Mouse (Mus musculus) CH12.LX (cell line): ENCODE results near the gene Otud7b. TPM values are rescaled to one million over a fixed set of nuclear protein-coding genes. Genes with fewer than 3 reads are reported as not detected.

Experiments
- DNase-seq: peaks from one replicate; pipeline ENCODE4 v3.0.0-alpha.2; 2013; ENCODE audit errors: extremely low read depth
- H3K27ac ChIP-seq: 2 replicates; pipeline ENCODE4 v1.5.1; 2012; ENCODE audit warnings: low read depth, mild to moderate bottlenecking, control low read depth, moderate library complexity; ENCODE audit not compliant: insufficient read depth
- H3K27me3 ChIP-seq: replicated peaks from 2 replicates; pipeline ENCODE3; 2012; ENCODE audit warnings: inconsistent platforms
- H3K36me3 ChIP-seq, 2 experiments: replicated peaks in 1 of 2; 2 replicates each; pipeline versions ENCODE3 to v1.6.1; 2012; ENCODE audit warnings: inconsistent platforms in 1 of 2, low read length in 1 of 2, mild to moderate bottlenecking in 1 of 2, mixed read lengths in 1 of 2, moderate library complexity in 1 of 2; ENCODE audit not compliant: control insufficient read depth in 1 of 2, insufficient read depth in 1 of 2
- H3K4me1 ChIP-seq, 2 experiments: 2 replicates each; pipeline ENCODE4 v1.6.1; 2012; ENCODE audit warnings: inconsistent platforms in 1 of 2, moderate library complexity in 1 of 2; ENCODE audit not compliant: insufficient read depth in 2 of 2, control insufficient read depth in 1 of 2
- H3K4me2 ChIP-seq: 2 replicates; pipeline ENCODE4 v1.6.1; 2012; ENCODE audit warnings: low read depth, mild to moderate bottlenecking, control low read depth; ENCODE audit not compliant: poor library complexity, insufficient read depth, severe bottlenecking
- H3K4me3 ChIP-seq, 3 experiments: fragments of 150-350 bp in 1 of 3; sonication (generic) in 1 of 3; replicated peaks in 1 of 3; 2 replicates each; pipeline versions ENCODE3 to v1.5.1; 2011 to 2012; ENCODE audit warnings: low read depth in 2 of 3, low read length in 2 of 3, mild to moderate bottlenecking in 2 of 3, moderate library complexity in 2 of 3, control low read depth in 1 of 3, improper control_type of control experiment in 1 of 3, inconsistent platforms in 1 of 3, mixed read lengths in 1 of 3; ENCODE audit not compliant: poor library complexity in 1 of 3
- H3K79me2 ChIP-seq: replicated peaks from 2 replicates; pipeline ENCODE4 v1.6.1; 2012; ENCODE audit warnings: mild to moderate bottlenecking, moderate library complexity; ENCODE audit not compliant: control insufficient read depth, poor library complexity, insufficient read depth, severe bottlenecking; ENCODE audit errors: extremely low read depth
- H3K9ac ChIP-seq: 2 replicates; pipeline ENCODE4 v1.6.1; 2012; ENCODE audit warnings: low read depth, mild to moderate bottlenecking, control low read depth, moderate library complexity; ENCODE audit not compliant: insufficient read depth
- H3K9me3 ChIP-seq: replicated peaks from 2 replicates; pipeline ENCODE3; 2012; ENCODE audit warnings: low read length, inconsistent platforms, mixed read lengths
- BHLHE40 ChIP-seq: IDR thresholded peaks from 2 replicates; pipeline ENCODE4 v1.6.1; 2011; ENCODE audit warnings: mild to moderate bottlenecking, low read depth, low read length, improper control_type of control experiment
- CTCF ChIP-seq, 2 experiments: IDR thresholded peaks in 1 of 2; conservative IDR thresholded peaks in 1 of 2; 2 replicates each; pipeline ENCODE4 v1.5.1; 2011 to 2012; ENCODE audit warnings: low read depth in 2 of 2, low read length in 2 of 2, improper control_type of control experiment in 1 of 2, inconsistent platforms in 1 of 2, mild to moderate bottlenecking in 1 of 2, moderate library complexity in 1 of 2
- E2F4 ChIP-seq: IDR thresholded peaks from 2 replicates; pipeline ENCODE4 v1.6.1; 2011; ENCODE audit warnings: low read depth, low read length, improper control_type of control experiment; ENCODE audit not compliant: insufficient replicate concordance
- IRF4 ChIP-seq: IDR thresholded peaks from 2 replicates; pipeline ENCODE4 v1.6.1; 2014; ENCODE audit warnings: low read depth, mild to moderate bottlenecking, inconsistent platforms, low read length, improper control_type of control experiment
- JUN ChIP-seq: IDR thresholded peaks from 2 replicates; pipeline ENCODE4 v1.6.1; 2011; ENCODE audit warnings: low read depth, mild to moderate bottlenecking, low read length, improper control_type of control experiment, moderate library complexity; ENCODE audit not compliant: insufficient read depth
- JUND ChIP-seq: conservative IDR thresholded peaks from 2 replicates; pipeline ENCODE4 v1.6.1; 2011; ENCODE audit warnings: low read depth, low read length, improper control_type of control experiment
- KAT2A ChIP-seq: IDR thresholded peaks from 2 replicates; pipeline ENCODE4 v1.6.1; 2012; ENCODE audit warnings: low read length, improper control_type of control experiment, inconsistent platforms; ENCODE audit not compliant: insufficient replicate concordance
- MAFK ChIP-seq: IDR thresholded peaks from 2 replicates; pipeline ENCODE4 v1.6.1; 2011; ENCODE audit warnings: low read length, improper control_type of control experiment; ENCODE audit not compliant: insufficient replicate concordance
- MAX ChIP-seq: IDR thresholded peaks from 2 replicates; pipeline ENCODE4 v1.6.1; 2011; ENCODE audit warnings: low read length, improper control_type of control experiment
- MAZ ChIP-seq: IDR thresholded peaks from 2 replicates; pipeline ENCODE4 v1.6.1; 2012; ENCODE audit warnings: low read depth, mild to moderate bottlenecking, inconsistent platforms, low read length, improper control_type of control experiment, moderate library complexity
- MXI1 ChIP-seq: IDR thresholded peaks from 2 replicates; pipeline ENCODE4 v1.6.1; 2011; ENCODE audit warnings: mild to moderate bottlenecking, low read depth, low read length, improper control_type of control experiment
- MYC ChIP-seq: IDR thresholded peaks from 2 replicates; pipeline ENCODE4 v1.6.1; 2011; ENCODE audit warnings: low read depth, mild to moderate bottlenecking, improper control_type of control experiment, low read length
- NELFE ChIP-seq: IDR thresholded peaks from 2 replicates; pipeline ENCODE4 v1.6.1; 2011; ENCODE audit warnings: low read depth, low read length, improper control_type of control experiment
- POLR2A ChIP-seq: IDR thresholded peaks from 2 replicates; pipeline ENCODE4 v1.6.1; 2011; ENCODE audit warnings: low read depth, mild to moderate bottlenecking, improper control_type of control experiment, low read length
- RAD21 ChIP-seq: IDR thresholded peaks from 2 replicates; pipeline ENCODE4 v1.6.1; 2011; ENCODE audit warnings: low read depth, mild to moderate bottlenecking, low read length, improper control_type of control experiment, moderate library complexity
- TBP ChIP-seq: conservative IDR thresholded peaks from 2 replicates; pipeline ENCODE4 v1.6.1; 2011; ENCODE audit warnings: low read depth, low read length, improper control_type of control experiment
- USF1 ChIP-seq: IDR thresholded peaks from 2 replicates; pipeline ENCODE4 v1.6.1; 2014; ENCODE audit warnings: low read depth, mild to moderate bottlenecking, inconsistent platforms, low read length, improper control_type of control experiment
- ZNF384 ChIP-seq: IDR thresholded peaks from 2 replicates; pipeline ENCODE4 v1.6.1; 2012; ENCODE audit warnings: low read depth, low read length, improper control_type of control experiment, inconsistent platforms
- dilution Hi-C: fragments of 300-500 bp; cut with MboI; formaldehyde crosslinking; loops from 2 replicates; pipeline ENCODE4 v1.14.3; 2020; ENCODE audit warnings: low sequenced_read_pairs; ENCODE audit not compliant: extremely low pct_unique_long_range_greater_than_20kb, extremely low pct_ligation_motif_present
- in situ Hi-C: fragments of 300-500 bp; cut with MboI; formaldehyde crosslinking; loops from 3 replicates; pipeline ENCODE4 v1.14.3; 2019; ENCODE audit warnings: low sequenced_read_pairs, low pct_ligation_motif_present, low pct_unique_long_range_greater_than_20kb, mixed read lengths
- polyA plus RNA-seq: library from polyadenylated mRNA; unstranded; fragments of >175 nt; gene quantifications from 2 replicates; pipeline ENCODE4 v1.2.1, GENCODE M21; 2012; ENCODE audit warnings: low read depth; ENCODE audit not compliant: insufficient read length
- total RNA-seq, 2 experiments: library from RNA; depleted of rRNA; stranded (reverse); fragments of 300-350 nt in 1 of 2; fragments of >200 nt in 1 of 2; gene quantifications; 2 replicates each; pipeline ENCODE4 v1.2.3; 2012 to 2014

Gene Otud7b
- total and polyA plus RNA-seq, 3 experiments, result 12.3 to 17.7 (median 14.9) TPM

DNA sequence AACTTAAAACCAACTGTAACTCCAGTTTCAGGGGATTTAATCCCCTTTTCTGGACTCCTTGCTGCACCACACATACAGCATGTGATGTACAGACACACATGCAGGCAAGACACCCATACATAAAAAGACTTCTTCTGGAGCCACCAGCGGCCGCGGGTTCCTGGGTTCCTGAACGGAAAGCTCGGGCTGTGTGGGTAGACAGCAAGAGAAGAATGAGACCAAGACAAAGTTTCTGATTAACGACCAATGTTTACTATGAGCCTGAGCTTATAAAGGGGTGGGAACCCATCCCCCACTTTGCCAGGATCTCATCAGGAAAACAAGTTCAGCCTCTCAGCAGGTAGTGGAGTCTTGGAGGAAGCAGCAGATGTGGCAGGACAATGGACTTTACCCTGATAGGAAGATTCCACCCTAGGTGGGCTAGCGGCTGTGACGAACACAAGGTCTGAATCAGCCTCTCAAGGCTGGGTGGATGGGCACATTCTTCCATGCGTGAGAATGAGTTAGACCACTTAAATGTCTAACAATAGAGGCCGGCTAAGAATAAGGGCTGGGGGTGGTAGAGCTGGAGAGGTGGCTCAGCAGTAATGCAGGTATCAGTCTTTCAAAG lies 20.1 kb upstream of the Otud7b start:
- no peaks in the 10 kb centered on the region for H3K79me2 ChIP-seq
- peaks cover 3% of the 10 kb centered on the region for H3K9me3 ChIP-seq
- no peak for DNase-seq
- H3K27ac ChIP-seq, result no peak overlapping the region
- H3K4me2 ChIP-seq, result no peak overlapping the region
- H3K9ac ChIP-seq, result no peak overlapping the region
- no peaks in the 10 kb centered on the region for H3K27me3 ChIP-seq
- no peaks in the 10 kb centered on the region for H3K4me1 ChIP-seq
- TF ChIP-seq POLR2A, result no peak
- TF ChIP-seq E2F4, result no peak
- no peak for TF ChIP-seq BHLHE40
- no peak for TF ChIP-seq NELFE
- no peak for TF ChIP-seq CTCF (conservative IDR thresholded peaks at IDR 0.05 in 1 of 2, IDR thresholded peaks at IDR 0.05 in 1 of 2; ENCODE audit: low read depth in 2 of 2, low read length in 2 of 2)
- no peak for TF ChIP-seq IRF4
- no peak for TF ChIP-seq MXI1
- TF ChIP-seq USF1, result no peak
- no peak for TF ChIP-seq RAD21
- no peak for TF ChIP-seq MAZ
- no peak for TF ChIP-seq KAT2A
- no peak for TF ChIP-seq JUND
- TF ChIP-seq MAFK, result no peak
- TF ChIP-seq JUN, result no peak
- TF ChIP-seq, all 38 proteins: peak for 0
- in situ Hi-C loops, result no loop called here
- dilution Hi-C loops, result no loop called here
- Histone ChIP-seq H3K4me3 (no peak overlapping the region), H3K36me3 (no peaks in the 10 kb centered on the region)

DNA sequence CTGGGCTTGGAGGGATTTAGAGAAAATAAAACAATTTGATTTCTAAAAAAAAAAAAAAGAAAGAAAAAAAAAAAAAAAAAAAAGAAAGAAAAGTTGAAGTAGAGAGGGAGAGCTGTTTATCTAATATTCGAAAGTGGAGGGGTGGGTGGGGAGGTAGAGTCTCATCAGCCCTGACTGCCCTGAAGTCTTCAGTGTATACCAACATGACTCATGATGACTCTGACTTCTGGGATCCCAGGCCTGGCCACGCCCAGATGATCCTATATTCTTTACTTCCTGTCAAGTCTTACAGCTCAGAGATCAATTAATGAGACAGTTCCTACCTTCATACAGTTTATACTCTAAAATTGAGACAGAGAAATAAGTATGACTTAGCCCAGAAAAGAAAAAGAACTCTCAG lies 17.1 kb upstream of the Otud7b start:
- DNase-seq, result no peak
- Histone ChIP-seq H3K9me3 (peaks cover 5% of the 10 kb centered on the region), H3K79me2 (no peaks in the 10 kb centered on the region), H3K27me3 (no peaks in the 10 kb centered on the region), H3K4me2 (no peak overlapping the region), H3K27ac (no peak overlapping the region), H3K4me1 (no peaks in the 10 kb centered on the region), H3K4me3 (no peak overlapping the region), H3K36me3 (no peaks in the 10 kb centered on the region), H3K9ac (no peak overlapping the region)
- dilution Hi-C loops, result no loop called here
- no peak for TF ChIP-seq MYC
- no peak for TF ChIP-seq TBP
- no peak for TF ChIP-seq ZNF384
- no peak for TF ChIP-seq USF1
- no peak for TF ChIP-seq BHLHE40
- TF ChIP-seq MAX, result no peak
- in situ Hi-C loops, result no loop called here
